Mouse (Mus musculus): Measurements from ENCODE around the gene 4921524J17Rik. TPM values are rescaled to one million over a fixed set of nuclear protein-coding genes. Genes with fewer than 3 reads are reported as not detected.

Gene 4921524J17Rik
- 9.4 and 22.5 TPM in 2 replicates for total RNA-seq (2015; ENCODE audit: low replicate concordance)
- total RNA-seq (2017; ENCODE audit: low replicate concordance): 8.3 and 15.9 TPM in 2 replicates

DNA sequence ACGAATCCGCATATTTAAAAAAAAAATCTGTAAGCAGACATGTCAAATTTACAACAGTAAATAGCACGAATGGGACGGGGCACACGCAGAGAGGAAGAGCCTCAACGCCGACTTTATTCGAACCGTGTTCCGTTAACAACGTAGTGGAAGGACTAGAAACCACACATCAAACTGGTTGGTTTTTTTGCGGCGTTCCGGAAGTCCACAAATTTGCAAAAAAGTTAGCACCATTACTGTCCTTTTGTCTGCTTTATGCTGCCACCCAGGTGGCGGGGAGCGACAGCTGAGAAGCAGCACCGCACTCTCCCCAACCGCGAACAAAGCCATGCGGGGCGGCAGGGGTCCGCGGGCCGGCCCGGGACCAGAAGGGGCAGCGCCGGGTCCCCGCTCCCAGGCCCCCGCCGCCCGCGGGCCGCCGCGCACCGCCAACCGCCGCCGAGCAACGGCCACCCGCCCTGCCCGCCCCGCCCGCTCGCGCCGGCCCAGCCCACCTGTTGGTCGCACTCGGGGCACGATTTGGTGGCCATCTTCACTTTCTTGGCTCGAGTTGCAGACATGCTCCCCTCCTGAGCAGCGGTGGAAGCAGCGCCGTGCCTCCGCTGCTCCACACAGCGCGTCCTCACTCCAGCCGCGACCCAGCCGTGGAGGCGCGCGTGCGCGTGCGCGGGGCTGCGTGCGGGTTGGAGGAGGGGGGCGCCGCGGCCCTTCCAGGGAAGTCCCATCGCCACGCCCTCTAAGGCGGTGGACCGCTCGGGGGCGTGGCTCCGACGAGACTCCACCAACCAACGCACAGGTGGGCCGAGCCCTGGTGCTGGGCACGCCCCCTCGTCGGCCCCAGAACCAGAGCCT, at the start of gene 4921524J17Rik:
TSS of gene 4921524J17Rik (minus strand) at position 666 of the 849 bp plus-strand sequence.
- ATAC-seq (replicated peaks; ENCODE audit: low FRiP score, poor library complexity, severe bottlenecking): peak; percentile 99

DNA sequence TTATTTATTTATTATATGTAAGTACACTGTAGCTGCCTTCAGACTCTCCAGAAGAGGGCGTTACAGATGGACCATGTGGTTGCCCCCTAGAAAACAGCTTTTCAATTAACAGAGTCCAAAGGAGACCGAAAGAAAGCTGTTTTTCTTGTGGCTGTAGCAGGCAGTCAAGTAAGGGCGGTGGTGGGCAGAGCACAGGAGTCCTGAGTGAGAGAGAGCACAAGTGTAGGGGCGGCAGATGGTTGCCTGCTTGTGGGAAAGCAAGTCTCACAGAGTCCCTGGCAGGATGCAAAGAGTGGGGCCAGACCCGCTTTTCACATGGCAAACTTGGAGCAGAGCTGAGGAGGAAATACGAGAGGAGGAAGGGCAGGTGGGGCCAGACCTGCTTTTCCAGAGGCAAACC, 49.8 kb upstream of the 4921524J17Rik start:
- ATAC-seq (replicated peaks; ENCODE audit: low FRiP score, poor library complexity, severe bottlenecking): no peak

DNA sequence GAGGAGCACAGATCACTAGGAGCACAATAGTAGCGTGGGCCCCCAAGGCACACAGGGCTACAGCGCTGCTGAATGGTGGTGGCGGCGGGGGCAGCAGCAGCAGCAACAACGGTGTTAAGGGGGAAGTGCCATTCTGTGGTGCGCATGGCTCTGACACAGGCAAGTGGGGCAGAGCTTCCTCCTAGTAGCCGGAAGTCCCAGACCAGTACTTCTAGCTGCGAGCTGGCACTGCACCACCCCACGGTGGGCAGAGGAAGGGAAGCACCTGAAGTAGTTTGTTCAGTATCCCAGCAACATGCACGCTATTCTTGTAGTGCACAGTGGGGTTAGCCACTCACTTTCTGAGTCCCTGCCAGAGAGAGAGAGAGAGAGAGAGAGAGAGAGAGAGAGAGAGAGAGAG, 49.3 kb upstream of the 4921524J17Rik start:
- no peak for ATAC-seq (replicated peaks; ENCODE audit: low FRiP score, poor library complexity, severe bottlenecking)

DNA sequence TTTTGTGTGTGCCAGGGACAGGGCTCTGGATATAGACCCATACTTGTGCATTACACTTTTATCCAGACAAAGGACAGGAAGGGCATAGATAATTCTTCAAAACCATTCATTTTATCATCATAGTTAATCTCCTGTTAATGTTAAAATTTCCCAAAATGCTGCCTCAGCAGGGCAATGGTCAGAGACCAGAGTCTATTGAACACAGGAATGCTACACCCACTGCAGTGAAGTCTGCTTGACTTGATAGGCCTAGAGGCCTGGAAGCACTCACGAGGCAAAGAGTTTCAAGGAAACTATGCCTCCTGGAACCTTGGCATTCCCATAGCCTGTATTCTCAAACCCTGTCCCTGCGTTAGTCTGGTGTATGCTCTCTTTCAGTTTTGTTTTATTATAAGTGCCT, 47.1 kb upstream of the 4921524J17Rik start:
- no peak for ATAC-seq (replicated peaks; ENCODE audit: low FRiP score, poor library complexity, severe bottlenecking)

DNA sequence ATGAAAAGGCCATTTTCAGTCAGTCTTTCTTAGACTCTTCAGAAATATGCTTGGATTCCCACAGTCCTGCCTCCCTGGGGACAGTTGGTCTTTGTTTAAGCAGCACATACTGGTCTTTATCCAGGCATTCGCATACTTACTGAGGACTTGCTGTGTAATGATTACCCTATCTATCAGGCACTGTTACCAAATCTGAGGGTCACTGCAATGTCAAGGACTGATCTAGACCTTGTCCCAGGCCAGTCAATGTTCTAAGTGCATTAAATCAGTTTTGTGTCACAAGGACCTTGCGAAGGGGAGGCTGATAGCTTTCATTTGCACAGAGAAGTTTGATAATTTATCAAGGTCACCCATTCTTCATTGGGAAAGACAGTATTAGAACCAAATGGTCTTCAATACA, 45.8 kb upstream of the 4921524J17Rik start:
- no peak for ATAC-seq (replicated peaks; ENCODE audit: low FRiP score, poor library complexity, severe bottlenecking)

DNA sequence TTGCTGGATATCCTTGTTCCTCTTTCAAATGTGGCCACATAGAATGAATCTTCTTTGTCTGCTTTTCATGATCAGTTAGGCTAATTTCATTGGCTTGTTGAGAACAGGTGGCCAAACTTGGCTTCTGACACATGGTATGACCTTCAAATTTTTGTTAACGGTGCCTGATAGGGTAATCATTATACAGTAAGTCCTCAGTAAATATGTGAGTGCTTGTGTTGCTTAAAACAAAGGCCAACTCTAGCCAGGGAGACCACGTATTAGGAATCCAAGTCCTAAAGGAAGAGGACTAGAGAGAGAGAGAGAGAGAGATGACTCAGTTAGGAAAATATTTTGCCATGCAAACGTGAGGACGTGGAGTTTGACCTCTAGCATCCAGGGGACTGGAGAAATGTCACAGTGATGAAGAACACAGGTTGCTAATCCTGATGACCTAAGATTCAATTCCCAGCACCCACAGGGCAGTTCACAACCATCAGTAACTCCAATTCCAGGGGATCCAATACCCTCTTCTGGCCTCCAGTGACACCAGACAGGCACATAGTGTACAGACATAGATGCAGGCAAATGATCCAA, 44.4 kb upstream of the 4921524J17Rik start:
- ATAC-seq (replicated peaks; ENCODE audit: low FRiP score, poor library complexity, severe bottlenecking): no peak

DNA sequence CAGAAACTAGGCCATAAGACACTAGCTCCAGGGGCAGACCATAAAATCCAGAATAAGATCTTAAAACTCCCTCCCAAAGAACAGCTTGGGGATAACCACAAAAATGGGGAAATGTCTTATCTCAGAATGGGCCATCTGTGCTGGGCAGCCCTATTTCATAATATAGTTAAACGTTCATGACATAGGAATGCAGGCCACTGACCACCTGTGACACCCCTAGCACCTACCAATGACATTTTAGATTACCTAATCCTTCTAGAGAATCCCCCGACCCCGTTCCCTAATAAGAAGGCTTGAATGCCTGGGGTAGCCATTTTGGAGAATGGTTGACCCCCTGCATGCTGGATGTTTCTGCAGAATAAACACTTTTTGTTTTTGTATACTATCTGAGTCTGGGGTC, 42.3 kb upstream of the 4921524J17Rik start:
- no peak for ATAC-seq (replicated peaks; ENCODE audit: low FRiP score, poor library complexity, severe bottlenecking)

DNA sequence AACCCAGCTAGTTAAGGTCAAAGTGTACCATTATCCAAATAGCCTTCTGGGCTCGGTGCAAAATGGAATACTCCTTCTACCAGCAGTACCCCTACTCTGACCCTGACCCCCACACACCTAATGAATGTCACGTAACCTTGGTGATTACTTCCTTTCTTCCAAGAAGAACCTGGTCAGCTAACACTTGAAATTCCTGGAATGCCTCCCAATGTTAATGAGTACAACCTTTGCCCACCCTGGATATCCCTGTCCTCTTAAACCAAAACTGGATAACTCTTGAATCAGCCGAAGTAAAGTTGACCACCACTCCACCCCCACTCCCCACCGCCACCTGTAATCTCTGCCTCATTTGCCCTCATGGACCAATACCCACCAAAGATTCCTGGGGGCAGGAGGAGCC, 40.6 kb upstream of the 4921524J17Rik start:
- no peak for ATAC-seq (replicated peaks; ENCODE audit: low FRiP score, poor library complexity, severe bottlenecking)

DNA sequence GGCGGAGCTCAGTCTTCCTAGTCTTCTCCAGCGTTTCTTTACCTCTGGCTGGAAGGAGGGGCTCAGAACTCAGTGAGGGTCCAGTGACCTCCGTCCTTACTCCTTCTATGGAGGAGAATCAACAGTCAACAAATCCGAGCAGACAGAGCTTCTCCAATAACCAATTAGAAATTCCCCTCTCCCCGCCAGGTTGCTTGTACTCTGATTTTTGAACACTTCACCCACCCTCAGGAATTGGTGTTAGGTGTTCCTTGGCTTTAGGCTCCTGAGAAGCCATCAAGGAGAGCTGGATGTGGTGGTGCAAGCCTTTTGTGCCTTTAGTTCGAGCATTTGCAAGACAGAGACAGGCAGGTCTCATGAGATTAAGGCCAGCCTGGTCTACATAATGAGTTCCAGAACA, 40.2 kb upstream of the 4921524J17Rik start:
- no peak for ATAC-seq (replicated peaks; ENCODE audit: low FRiP score, poor library complexity, severe bottlenecking)

DNA sequence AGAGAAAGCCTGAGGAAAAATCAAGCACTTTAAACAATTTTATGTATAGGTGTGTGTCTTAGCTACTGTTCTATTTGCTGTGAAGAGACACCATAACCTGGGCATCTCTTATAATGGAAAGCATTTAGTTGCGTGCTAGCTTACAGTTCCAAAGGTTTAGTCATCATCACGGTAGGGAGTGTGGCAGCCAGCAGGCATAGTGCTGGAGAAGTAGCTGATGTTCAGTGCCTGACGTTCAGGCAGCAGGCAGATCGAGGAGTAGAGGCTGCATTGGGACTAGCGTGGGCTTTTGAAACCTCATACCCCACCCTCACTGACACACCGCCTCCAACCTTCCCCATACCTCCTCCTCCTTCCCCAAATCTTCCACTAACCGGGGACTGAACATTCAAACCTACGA, 38.1 kb upstream of the 4921524J17Rik start:
- no peak for ATAC-seq (replicated peaks; ENCODE audit: low FRiP score, poor library complexity, severe bottlenecking)

DNA sequence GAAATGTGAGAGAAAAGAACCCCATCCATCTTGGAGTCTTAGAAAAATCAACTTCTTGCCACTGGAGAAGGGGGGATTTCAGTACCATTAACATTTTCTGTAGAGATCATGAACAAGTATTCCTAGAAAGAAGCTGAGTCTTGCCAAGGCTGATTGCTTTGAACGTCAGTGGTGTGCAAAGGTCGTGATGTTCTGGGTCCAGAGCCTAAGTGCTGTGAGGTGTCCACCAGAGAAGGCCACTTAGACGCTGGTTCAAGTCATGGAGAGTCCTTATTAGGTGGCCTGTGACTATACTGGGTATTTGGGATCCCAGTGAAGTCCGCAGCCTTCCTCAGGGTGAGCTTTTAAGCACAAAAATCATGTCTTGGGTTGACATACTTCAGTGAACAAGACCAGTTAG, 33.4 kb upstream of the 4921524J17Rik start:
- ATAC-seq (replicated peaks; ENCODE audit: low FRiP score, poor library complexity, severe bottlenecking): no peak

DNA sequence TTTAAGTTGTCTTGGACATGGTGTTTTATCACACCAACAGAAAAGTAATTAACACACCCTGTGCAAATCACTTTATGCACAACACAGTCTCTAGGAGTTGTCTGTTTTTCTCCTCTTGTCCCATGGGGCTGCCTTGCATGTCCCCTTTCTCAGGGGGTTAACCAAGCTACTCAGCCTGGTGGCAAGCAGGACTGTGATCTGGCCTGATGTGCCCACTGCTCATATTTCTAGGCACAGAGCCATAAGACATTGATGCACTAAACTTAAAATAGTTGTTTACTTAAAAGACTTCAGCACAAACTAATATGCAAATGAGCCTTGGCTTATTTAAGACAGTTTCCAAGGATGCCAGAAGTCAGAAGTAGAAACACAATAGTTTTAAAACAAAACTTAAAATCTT, 31.7 kb upstream of the 4921524J17Rik start:
- no peak for ATAC-seq (replicated peaks; ENCODE audit: low FRiP score, poor library complexity, severe bottlenecking)

DNA sequence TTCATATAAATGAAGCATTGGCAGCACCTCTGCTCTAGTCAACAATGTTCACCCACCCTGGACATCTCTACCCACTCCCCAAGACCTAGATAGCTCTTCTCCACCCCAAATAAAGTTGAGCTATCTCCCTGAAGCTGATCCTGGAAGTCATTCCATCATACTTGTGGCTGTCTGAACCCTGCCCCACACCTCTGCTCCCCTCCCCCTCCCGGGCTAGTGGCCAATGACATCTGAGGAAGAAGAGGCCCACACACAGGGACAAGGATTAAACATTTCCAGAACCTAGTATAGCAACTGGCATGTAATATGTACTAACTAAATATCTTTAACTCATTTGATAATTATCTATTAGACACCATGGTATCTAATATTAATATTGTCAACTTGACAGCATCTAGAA, 29.8 kb upstream of the 4921524J17Rik start:
- ATAC-seq (replicated peaks; ENCODE audit: low FRiP score, poor library complexity, severe bottlenecking): no peak

DNA sequence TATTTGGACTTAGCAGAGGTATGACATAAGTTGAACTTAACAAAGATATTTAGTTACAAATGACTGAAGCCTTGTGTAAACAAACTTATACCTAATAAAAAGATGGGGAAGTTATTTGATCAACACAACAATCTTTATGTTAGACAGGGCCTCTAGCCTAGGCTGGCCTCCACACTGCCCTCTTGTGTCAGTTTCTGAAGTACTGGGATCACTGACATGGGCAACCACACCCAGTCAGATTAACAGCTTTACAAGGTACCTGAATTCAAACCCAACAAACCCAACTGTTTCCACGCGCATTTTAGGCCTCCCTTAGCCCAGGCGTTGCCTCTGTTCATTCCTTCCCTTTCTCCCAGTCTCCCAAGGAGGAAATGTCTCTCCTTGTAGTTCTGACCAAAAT, 28.7 kb upstream of the 4921524J17Rik start:
- peak; percentile 55; the same call in 1 of the 2 replicates for ATAC-seq (replicated peaks; ENCODE audit: low FRiP score, poor library complexity, severe bottlenecking)

DNA sequence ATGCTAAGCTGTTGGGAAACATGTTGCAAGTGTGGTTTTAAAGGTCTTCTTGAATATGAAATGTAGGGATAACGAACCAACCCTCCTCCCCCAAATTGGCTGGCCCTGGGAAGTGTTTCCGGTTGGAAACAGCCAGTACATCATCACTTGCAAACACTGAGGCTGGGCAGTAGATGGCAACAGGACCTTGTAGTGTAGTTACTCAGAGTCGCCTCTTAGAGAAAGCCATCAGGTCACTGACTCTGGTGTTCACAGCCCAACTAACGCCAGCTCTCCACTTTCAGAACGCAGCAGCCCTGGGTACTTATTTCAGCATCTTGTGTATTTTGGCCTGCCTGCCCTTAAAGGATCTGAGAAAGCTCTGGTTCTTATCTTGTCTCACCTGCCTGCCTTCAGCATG, 28.2 kb upstream of the 4921524J17Rik start:
- ATAC-seq (replicated peaks; ENCODE audit: low FRiP score, poor library complexity, severe bottlenecking): no peak

DNA sequence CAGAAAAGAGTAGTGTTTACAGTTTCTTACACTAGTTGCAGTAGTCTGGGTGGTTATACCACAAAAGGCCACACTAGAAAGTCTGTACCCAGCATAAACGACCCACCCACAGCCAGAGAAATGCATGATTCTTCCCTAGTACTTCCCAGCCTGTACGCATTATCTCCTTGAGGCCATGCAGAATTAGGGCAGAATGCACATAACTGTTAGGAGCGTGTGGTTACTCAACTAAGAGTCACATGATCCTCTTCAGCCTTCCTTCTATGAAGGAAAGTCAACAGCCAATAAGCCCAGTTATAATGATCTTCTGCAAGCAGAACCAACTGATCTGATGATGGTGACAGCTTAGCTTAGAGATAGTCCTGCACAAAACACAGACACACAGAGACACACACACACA, 26.9 kb upstream of the 4921524J17Rik start:
- no peak for ATAC-seq (replicated peaks; ENCODE audit: low FRiP score, poor library complexity, severe bottlenecking)

DNA sequence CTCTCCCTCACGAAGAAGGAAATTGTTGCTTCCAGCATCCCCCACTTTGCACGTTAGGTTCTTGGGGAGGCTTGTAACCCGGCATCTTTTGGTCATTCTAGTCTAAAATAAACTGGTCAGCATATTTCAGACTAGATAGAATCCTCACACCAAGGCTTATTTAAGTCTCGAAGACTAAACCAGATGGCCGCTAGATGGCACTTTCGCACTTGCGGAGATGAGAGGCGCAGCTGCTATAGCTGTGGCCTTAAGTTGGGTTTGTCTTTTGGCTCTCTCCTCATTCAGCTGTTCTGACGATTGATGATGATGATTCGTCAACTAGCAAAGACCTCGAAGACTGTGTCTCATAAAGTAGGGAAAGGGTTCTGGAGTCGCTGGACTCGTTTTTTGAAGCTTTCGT, 23.9 kb upstream of the 4921524J17Rik start:
- peak; percentile 57; the same call in 1 of the 2 replicates for ATAC-seq (replicated peaks; ENCODE audit: low FRiP score, poor library complexity, severe bottlenecking)

DNA sequence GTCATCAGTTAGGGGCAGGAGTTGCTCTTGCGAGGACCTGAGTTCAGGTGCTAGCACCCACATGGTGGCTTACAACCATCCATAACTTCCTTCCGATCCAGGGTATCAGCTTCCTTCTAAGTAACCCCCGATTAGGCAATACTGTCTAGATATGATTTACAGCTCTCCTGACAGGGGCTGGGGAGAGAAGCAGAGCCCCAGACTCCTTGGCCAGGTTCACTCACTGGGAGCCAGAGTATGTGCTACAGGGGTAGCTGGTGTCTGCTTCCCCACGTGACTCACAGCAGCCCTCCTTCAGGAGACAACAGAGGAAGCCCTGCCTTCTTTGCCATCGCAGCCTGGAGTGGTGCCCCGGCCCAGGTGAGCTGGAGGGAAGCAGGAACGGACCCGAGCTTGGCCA, 22.1 kb upstream of the 4921524J17Rik start:
- ATAC-seq (replicated peaks; ENCODE audit: low FRiP score, poor library complexity, severe bottlenecking): no peak

DNA sequence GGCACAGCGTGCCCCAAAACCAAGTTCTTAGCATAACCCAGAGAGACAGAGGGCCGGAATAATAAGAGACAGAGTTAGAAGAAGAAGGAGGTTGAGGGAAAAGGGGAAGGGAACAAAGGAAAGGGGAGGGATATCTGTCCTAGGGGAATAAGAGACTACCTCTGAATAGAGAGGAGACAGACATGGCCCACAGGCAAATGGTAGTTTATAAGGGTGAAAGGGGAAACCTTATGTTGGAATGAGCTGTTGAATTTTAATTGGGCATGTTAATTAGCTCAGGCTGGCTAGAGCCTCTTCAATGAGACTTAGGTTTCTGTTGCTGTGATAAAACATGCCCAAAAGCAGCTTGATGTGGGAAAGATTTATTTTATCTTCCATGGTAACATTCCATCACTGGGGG, 20.6 kb upstream of the 4921524J17Rik start:
- no peak for ATAC-seq (replicated peaks; ENCODE audit: low FRiP score, poor library complexity, severe bottlenecking)

DNA sequence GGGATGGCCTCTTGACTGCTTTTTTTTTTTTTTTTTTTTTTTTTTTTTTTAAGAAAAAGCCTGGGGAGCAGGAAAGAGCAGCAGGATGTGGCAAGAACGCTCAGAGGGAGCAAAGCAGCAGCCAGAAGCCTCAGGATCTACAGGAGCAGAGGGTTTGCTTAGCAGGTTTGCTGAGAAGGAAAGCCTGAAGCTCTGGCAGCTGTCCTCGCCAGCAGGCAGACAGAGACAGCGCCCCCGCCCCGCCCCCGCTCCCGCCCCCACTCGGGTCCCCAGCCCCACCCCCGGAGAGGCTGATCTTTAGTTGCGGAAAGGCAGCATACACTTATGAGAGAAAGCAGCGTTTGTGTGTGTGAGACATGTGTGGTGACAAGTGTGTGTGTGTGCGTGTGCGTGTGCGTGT, 19.7 kb upstream of the 4921524J17Rik start:
- ATAC-seq (replicated peaks; ENCODE audit: low FRiP score, poor library complexity, severe bottlenecking): no peak

DNA sequence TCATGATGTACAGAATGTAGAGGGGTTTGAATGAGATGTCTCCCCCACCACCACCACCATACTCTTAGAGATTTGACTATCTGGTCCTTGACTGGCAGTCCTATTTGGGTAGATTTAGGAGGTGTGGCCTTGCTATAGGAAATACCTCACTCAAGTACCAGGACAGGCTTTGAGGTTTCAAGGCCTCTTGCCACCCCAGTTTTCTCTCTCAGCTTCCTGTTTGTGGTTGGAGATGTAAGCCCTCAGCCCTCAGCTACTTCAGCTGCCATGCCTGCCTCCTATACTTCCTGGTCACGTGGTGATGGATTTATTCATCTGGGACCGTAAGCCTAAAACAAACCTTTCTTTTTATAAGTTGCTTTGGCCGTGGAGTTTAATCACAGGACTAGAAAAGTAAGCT, 17.7 kb upstream of the 4921524J17Rik start:
- no peak for ATAC-seq (replicated peaks; ENCODE audit: low FRiP score, poor library complexity, severe bottlenecking)
